Mouse (Mus musculus) frontal cortex, postnatal 10 days (tissue): Measurements from ENCODE around the gene Cacna1f.

Experiments used
- DNase-seq, 2 experiments: peaks; one replicate each; pipeline ENCODE4 v3.0.0; 2022; ENCODE audit warnings: low spot score in 2 of 2, mixed read lengths in 1 of 2

Gene Cacna1f

DNA sequence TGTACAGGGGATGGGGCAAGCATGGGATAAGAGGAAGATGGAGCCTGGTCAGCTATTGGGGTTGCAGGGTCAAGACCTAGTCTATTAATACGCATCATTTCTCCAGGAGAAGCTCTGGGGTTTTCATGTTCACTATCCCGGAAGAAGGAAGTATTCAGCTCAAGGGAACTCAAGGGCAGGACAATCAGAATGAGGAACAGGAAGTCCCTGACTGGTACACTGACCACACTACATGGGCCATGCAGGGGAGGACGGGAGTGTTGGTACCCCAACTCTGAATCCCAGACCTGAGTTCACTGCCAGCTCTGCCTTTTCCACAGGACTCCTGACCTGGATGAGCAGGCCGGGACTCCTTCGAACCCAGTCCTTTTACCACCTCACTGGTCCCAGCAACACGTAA lies 25.7 kb downstream of the Cacna1f start:
- DNase-seq, result no peak

DNA sequence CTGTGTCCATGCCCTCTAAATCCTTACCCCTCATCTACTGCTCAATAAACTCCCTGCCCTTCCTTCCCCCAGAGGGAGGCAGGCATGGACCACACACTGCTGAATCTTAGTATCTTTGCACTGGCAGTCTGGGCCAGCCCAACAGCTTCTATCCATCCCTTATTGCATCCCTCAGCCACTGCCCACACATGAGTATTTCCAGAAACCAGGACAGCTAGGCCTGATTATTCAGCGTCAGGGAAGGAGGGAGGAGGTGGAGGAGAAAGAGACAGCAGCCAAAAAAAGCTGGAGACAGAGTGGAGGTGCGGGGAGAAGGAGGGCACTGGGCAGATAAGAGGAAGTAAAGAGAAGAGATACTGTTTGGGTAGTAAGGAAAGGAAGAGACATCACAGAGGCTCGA lies 28.2 kb downstream of the Cacna1f start:
- DNase-seq, result no peak

DNA sequence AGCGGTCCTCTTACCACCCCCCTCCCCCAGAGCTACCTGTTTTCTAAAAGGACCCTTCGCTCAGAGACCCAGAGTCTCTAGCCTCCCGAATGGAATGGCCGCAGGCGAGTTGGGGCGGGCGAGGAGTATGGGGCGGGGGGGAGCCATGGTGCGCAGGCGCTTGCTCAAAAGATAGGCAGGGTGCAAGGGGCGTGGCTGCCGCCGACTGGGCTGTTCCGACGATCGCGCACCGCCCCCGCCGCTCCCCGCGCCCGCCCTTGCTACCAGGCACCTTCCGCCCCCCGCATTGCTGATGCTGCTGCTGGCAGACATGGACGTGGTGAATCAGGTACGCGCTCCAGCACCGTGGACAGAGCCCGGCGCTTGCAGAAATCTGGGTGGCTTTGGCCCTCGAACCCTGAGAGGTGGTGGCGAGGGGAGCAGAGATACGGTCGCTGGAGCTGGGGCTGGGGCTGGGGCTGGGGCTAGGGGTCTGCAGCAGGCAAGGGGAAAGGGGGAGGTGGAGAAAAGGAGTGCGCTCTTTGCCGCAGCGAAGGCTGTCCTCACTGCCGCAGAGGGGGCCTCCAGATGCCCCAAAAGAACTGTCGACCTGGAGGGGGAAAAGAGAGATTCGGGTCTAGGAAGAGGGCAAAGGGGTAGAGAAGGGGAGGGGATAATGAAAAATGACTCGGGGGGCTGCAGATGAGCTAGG lies 31.7 kb downstream of the Cacna1f start, which contains the start of gene Syp:
Gene Syp (plus strand): TSS at position 71 of the 691 bp plus-strand sequence.
- peak; percentile 78 to 80 for DNase-seq

DNA sequence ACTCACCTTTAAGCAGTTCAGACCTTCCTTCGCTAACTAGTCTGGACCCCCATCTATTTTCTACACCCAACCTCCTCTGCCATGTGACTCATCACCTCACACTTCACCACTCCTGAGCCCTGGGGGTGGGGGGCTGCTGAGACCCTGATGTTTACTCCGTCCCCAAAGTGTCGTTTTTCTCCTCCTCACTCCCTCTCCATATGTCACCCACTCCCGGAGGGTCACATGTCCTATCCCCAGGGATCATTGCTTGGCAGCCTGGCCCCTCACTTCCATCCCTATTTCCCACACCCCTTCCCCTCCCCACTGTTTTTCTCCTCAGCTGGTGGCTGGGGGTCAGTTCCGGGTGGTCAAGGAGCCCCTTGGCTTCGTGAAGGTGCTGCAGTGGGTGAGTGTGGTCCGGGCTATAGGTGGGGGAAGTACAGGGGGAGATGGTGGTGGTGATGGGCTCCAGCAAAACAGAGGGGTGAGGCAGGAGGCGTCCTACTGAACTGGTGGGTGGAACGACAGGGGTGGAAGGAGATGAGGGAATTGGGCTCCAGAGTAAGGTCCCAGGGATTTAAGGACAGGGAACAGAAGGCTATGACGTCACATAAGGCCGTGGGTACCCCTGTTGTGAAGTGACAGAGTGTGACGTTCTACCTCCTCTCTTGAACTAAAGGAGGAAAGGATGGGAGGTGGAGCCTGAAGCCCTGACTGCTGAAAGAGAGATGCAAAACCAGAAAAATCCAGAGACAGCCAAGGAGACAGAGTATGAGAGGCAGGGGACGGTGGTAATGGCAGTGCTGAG lies 32.8 kb downstream of the Cacna1f start:
- no peak for DNase-seq

DNA sequence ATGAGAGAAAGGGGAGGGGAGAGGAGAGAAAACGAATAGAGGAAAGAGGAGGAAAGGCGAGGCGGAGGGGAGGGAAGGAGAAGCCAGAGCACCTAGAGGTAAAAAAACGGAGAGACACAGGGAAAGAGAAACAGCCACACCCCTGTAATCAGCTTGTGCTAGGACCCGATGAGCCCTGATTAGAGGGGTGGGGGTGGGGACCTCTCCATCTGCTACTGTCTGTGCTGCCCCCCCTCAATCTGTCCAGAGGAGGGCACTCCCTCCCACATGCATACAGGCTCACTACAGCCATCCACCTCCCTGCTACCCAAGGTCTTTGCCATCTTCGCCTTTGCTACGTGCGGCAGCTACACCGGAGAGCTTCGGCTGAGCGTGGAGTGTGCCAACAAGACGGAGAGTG lies 33.9 kb downstream of the Cacna1f start:
- DNase-seq, result no peak

DNA sequence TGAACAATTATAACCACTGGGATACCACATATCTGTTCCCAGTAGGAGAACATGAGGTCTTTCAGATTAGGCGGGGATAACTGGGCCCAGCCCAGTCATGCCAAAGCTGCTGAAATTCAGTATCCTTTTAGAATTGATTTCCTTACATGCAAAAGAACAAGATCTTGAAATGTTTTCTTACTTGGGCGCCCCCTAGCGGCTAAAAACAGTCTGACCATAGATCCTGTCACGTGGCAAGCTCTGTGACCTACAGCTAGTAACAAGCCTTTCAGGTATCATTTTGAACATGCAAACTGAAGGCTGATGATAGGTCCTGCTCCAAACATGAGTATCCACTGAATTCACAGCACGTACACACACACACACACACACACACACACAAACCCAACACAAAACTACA lies 38.5 kb downstream of the Cacna1f start:
- DNase-seq, result peak; percentile 50 to 72

DNA sequence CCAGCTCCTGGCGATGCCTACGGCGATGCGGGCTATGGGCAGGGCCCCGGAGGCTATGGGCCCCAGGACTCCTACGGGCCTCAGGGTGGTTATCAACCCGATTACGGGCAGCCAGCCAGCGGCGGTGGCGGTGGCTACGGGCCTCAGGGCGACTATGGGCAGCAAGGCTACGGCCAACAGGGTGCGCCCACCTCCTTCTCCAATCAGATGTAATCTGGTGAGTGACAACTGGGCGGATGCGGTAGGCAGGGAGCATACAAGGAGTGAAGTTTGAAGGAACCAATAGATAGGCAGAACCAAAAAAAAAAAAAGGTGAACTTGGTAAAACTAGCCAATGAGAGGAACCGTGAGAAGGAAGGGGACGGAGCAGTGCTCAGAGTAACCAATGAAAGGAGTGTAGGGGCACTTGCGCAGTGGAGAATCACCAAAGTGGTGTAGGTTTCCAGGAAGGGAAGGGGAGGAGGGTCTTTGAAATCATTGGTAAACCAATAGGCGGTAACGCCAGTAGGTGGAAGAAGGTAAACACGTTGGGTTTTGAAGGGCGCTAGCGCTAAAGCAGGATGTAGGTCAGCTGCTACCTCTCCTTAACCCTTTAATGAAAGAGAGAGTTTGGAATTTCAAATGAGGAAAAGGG lies 41.9 kb downstream of the Cacna1f start:
- DNase-seq, result peak; percentile 65 to 75

DNA sequence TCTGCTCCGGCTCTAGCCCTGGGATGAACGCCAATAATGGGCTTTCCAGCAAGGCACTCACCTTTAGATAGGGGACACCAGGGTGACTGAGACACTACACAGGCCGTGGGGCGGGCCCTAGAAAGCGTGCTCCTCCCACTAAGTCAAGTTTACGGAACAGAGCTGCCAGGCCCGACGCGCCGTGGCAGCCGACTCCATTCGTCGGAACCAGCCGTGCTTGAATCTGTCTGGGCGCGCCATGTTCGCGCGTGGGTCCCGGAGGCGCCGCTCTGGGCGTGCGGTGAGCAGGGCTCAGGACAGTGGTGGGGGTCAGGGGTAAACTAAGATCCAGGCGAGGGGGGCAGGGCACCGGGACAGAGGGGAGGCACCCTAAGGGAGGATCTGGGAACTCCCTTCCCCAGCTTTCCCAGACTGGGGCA lies 50.3 kb downstream of the Cacna1f start, which contains the start of gene Prickle3:
Gene Prickle3 (plus strand): TSS at position 40 of the 419 bp plus-strand sequence.
- no peak for DNase-seq

DNA sequence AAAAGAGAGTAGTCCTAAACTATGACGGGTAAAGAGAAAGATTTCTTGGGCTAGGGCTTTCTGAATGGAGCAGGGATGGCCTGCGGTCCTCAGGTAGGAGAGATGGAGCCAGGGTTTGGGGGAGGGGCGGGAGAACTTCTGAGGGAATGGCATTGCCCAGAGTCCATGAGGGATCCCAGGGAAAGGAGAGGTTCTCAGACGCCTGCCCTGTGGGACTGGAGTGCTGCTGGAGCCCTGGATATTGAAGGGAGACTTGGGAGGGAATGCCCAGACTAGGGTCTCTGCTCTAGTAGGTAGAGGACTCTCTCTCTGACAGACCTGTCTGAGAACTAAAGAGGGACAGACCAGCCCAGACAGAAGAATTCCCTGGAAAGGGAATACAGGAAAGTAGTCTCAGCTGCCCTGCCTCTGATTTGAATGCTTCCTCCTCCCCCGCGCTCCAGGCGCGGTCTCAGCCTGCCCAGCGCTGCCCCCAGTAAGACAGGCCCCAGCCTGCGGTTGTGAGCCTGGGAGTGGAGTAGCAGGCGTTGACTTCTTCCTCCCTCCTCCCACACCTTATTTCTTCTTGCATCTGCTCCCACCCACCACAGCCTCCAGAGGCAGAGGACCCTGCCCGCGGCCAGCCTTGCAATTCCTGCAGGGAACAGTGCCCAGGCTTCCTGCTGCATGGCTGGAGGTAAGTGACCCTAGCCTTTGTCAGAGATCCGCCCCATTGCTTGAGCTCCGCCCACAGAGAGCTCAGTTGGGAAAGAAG lies 51.3 kb downstream of the Cacna1f start:
- DNase-seq, result no peak

DNA sequence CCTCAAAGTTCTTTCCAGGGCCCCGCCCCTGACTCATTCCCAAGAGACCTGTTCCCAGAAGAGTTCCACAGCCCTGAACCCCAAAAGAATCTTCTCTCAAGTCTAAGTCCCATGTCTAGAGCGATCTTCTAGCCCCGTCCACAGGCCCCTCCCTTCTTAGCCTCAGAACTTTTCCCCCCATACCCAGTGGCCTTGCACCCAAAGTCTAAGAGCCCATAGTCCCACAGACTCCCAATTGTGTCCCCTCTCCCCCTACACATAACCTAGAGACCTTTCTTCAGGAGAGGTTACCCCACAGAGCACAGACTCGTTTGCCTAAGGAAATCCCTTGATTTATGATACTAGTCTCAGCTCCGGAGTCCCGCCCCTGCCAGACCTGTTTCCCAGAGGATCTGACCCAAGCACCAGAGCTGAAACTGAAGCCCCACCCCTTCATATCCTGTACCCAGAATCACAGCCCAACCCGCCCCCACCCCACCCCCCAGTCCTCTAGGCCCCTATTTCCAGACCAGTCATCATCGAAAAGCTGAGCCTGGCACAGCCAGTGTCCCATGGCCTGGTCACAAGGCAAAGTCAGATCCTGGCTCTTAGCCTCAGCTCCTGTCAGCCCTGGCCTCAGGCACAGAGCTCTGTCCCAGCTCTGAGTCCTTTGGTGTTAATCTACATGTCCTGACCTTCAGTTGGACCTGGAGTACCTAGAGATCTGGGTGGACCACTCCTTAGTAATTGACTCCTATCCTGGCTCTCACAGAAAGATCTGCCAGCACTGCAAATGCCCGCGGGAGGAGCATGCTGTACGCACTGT lies 52.1 kb downstream of the Cacna1f start:
- DNase-seq, result no peak

DNA sequence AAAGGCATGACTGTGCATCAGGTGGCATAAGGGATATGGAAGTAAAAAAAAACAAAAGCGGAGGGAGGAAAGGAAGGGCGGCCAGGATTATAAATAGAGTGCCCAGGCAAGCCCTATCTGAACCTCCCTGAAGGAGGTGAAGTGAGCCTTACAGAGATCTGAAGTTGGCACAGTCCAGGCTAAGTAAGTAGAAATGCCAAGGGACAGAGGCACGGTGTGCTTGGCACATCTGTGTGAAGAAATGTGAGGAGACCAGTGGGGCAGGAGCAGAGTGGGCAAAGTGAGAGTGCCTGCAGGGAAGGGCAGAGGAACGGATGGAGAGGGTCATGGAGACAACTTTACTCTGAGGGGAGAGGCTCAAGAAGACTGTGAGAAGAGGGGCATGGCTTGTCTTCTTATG lies 54.2 kb downstream of the Cacna1f start:
- no peak for DNase-seq

DNA sequence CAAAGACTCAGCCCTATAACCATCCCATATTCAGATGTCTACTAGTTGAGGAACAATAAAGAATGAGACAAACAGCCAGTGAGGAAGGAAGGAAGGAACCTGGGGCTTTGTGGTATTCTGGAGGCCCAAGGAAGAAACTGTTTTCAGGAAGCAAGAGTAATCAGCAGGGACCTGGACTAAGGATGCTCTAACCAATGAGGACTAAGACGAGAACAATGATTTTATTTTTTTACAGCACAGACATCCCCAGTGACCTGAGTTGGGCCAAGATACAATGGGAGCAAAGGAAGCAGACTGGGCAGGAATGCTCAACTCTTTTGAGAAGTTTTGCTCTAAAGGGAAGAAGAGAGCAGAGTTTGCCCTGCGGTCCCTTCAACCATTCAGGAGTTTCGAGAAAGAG lies 56.1 kb downstream of the Cacna1f start:
- no peak for DNase-seq

DNA sequence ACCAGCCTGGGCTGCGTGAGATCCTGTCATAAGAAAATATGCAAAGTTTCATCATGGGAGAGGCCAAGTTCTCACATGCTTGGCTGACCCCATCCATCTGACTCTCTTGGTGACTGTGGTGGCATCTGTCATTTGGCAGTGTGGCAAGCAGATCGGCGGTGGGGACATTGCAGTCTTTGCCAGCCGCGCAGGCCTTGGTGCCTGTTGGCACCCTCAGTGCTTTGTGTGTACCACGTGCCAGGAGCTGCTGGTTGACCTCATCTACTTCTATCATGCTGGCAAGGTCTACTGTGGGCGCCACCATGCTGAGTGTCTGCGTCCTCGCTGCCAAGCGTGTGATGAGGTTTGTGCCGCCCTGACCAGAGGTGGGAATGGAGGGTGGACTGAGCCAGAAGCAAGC lies 57.9 kb downstream of the Cacna1f start:
- DNase-seq, result no peak

DNA sequence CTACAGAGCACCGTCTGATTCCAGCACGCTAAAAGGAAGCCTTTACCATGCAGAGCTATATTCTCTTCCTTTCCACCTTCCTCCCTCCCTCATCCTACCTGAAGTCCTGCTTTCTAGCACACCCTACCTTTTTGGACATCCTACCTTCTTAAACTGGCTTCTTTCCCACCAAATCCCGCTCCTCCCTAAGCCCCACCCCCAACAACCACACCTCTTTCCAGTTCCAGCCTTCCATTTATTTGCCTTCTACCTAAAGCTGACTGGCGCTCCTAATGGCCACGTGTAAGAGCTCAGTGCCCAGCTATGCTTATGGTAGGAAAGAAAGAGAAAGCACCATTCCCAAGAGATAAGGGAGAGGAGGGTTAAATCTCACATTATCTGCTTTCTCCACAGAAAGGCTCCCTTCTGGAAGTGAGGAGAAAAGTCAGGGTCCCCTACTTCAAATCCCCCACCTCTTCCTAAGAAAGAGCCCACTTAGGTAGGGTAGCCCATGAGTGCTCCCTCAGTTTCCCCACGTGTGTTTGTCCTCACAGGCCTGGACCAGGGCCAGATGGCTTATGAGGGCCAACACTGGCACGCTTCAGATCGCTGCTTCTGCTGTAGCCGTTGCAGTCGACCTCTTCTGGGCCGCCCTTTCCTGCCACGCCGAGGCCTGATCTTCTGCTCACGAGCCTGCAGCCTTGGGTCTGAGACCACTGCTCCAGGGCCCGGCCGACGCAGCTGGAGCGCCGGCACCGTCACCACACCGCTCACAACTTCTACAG lies 59.0 kb downstream of the Cacna1f start:
- no peak for DNase-seq

DNA sequence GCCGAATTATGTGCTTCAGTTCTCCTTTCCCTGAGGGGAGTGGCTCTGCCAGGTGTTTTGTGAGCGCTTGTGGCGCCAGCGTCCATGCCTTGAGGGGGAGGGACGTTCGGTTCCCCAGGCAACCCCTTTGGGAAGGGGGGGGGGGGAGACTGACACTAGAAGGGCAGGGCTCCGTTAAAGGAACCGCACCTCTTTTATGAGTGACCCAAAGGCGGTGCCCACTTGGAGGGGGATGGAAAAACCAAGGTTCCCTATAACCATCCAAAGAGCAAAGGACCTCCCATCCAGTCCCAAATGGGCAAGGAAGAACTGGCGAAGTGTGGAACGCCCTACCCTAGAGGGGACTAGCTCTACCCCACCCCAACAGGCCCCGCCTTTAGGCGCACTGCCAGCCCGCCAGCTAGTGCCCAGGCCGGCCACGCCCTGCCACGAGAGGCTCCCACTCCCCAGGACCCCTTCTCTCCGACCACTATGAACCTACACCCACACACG lies 63.6 kb downstream of the Cacna1f start:
- DNase-seq, result peak; percentile 42 to 45

DNA sequence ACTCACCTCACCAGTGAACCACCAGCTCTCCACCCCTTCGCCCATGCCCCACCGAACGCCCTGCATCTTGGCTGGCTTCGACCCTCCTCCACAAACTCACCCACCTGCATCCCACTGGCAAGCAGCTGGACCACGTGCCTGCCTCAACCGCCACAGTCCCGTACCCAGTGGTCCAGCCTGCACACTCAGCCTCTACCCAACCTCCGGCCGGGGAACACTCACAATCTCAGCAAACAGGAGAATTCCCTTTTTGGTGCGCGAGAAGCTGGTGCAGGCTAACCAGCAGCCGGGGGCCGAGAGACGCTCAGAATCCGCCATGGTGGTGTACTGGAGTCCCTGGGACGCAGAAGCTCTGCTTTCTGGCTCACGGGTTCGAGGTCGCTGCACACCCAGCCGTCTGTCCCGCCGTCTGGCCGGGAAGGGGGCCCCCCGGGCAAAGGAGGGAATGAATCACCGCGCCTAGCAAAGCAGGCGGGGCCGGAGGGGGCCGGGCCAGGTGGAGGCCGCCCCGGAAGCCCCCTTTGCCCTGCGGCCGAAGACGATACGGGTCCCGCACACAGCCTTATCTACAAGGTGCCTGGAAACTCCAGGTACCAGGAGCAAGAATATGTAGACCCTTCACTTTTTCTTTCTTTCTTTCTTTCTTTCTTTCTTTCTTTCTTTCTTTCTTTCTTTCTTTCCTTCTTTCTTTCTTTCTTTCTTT lies 64.2 kb downstream of the Cacna1f start, which contains the start of gene Plp2:
Gene Plp2 (minus strand): TSS at position 470 of the 703 bp plus-strand sequence.
- DNase-seq, result peak in 1 of 2 experiments; percentile 28

DNA sequence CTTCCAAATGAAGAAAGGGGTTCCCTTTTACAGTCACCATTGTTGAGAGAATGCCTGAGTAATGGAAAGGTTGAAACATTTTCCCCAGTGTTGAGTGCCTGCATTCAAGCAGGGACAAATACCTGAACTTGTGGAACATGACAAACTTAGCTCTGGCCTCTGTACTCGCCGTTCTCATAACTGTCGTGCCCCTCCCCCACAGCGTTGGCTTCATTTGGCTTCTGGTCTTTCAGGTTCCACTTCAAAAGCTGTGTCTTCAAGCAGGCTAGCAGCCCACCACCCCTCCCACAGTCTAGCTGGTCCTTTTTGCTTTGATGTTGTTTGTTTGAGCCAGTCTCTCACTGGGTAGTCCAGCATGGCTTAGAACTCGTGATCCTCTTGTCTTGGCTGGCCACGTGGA lies 65.9 kb downstream of the Cacna1f start:
- no peak for DNase-seq

DNA sequence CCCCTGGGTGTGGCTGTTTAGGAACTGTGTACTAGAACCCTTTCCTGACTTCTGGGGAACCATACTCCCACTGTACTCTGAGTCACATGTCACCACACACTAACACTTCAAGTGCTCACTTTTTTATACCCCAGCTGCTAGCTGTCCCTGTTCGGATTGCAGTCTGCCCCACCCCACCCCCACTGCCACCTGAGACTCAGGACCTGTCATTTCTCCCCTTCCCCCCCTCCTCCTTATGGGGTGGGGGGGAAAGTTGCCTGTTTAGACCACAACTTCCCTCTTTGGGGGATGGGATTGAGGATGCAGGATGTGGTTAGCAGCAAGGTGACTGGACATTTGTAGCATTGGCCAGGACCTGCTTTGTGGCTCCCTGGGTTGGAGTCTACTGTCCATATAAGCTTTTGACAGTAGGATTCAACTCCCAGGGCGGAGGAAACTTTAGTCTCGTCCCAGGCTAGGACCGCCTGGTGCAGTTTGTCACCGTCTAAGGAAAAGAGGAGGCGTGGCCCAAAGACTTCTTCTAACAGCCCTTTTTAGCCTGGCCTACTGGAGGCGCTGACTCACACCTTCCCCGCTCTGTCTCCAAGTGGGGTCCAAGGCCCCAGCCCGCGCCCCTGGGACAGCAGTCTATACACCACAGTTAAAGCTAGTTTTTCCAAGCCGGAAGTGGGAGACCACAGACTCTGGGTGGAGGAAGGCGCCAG lies 66.8 kb downstream of the Cacna1f start:
- no peak for DNase-seq
